ENCODE assay signal across 7 mouse cellular contexts in the genomic region with DNA sequence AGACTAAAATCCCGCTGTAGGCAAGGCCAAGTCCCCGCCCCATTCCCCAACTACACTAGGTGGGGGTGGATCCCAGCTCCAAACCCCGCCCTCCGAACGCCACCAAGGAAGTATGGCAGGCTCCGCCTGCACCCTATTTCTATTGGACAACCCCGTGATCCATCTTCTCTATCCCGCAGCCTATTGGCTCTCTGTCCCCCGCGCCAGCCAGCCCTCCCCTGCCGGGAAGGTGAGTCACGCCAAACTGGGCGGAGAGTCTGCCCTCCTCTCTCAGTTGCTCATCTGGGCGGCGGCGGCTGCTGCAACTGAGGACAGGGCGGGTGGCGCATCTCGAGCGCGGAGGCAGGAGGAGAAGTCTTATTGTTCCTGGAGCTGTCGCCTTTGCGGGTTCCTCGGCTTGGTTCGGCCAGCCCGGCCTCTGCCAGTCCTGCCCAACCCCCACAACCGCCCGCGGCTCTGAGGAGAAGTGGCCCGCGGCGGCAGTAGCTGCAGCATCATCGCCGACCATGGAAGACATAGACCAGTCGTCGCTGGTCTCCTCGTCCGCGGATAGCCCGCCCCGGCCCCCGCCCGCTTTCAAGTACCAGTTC. TPM values are rescaled to one million over a fixed set of nuclear protein-coding genes. Genes with fewer than 3 reads are reported as not detected.
A peak's percentile ranks its signal among the peaks of the same experiment; 100 is the strongest.
DNase-seq lines count a peak whose midpoint lies in the region; ATAC-seq lines count a peak whose summit lies in the region.

TSS of gene Rtn4 (plus strand) at position 265 of the 590 bp plus-strand sequence.

- peak within 1 kb of the TSS; percentile 99 for H3K4me3 ChIP-seq in intestine, embryonic 15.5 days (replicated peaks)
- H3K4me3 ChIP-seq in midbrain, embryonic 10.5 days, result peak within 1 kb of the TSS; percentile 98

- H3K9me3 ChIP-seq in intestine, embryonic 15.5 days, result no peaks in the 10 kb centered on the region
- no peaks in the 10 kb centered on the region for H3K9me3 ChIP-seq in midbrain, embryonic 10.5 days (replicated peaks)

- H3K4me2 ChIP-seq in intestine, embryonic 15.5 days (replicated peaks), result peak within 1 kb of the TSS; percentile 60

- no peaks in the 10 kb centered on the region for H3K27me3 ChIP-seq in intestine, embryonic 15.5 days (replicated peaks)
- no peaks in the 10 kb centered on the region for H3K27me3 ChIP-seq in midbrain, embryonic 10.5 days (ENCODE audit: low read depth, poor library complexity, severe bottlenecking)

- DNase-seq in adrenal gland, adult 2 months, result peak; percentile 99
- peak; percentile 95 for DNase-seq in embryo, embryonic 11.5 days (ENCODE audit: low read depth, low spot score)
- peak; percentile 92 to 97 for DNase-seq in gastrocnemius, postnatal 36 days
- peak; percentile 97 to 99 for DNase-seq in left cerebral cortex, postnatal 25 days (ENCODE audit: low spot score in 2 of 2)
- peak; percentile 96 for DNase-seq in midbrain, embryonic 10.5 days (ENCODE audit: low spot score)
- DNase-seq in right cerebral cortex, postnatal 4 days, result peak; percentile 92

- peak; percentile 97 for ATAC-seq in intestine, embryonic 15.5 days

- intact Hi-C loops in gastrocnemius, postnatal 36 days (cut with DNase I), result loop anchor here (5.0 kb wide), 2 partner anchors 140 to 320 kb away; partner anchors contain the start of gene Ccdc88a
- intact Hi-C loops in left cerebral cortex, postnatal 25 days (cut with DNase I), result loop anchor here (1.0 to 10.0 kb wide), 5 partner anchors 20 to 518 kb away; partner anchors contain the start of genes Ccdc88a, Clhc1, Eml6 and Ppp4r3b

- H3K27ac ChIP-seq in intestine, embryonic 15.5 days, result peak within 1 kb of the TSS; percentile 99
- peak within 1 kb of the TSS; percentile 99 for H3K27ac ChIP-seq in midbrain, embryonic 10.5 days (replicated peaks)

- H3K4me1 ChIP-seq in intestine, embryonic 15.5 days (replicated peaks), result 0 out of 2 replicates have a peak, but pooled peaks cover 2% of the 10 kb centered on the region
- peaks cover 14% of the 10 kb centered on the region for H3K4me1 ChIP-seq in midbrain, embryonic 10.5 days

- peak within 1 kb of the TSS; percentile 98 for H3K9ac ChIP-seq in intestine, embryonic 15.5 days

- WGBS in intestine, embryonic 15.5 days, result under 1% methylated on average over 43 of the region's 43 CpGs
- 0% methylated on average over 43 of the region's 43 CpGs for WGBS in midbrain, embryonic 10.5 days

- H3K36me3 ChIP-seq in intestine, embryonic 15.5 days, result no peaks in the 10 kb centered on the region
- H3K36me3 ChIP-seq in midbrain, embryonic 10.5 days, result peaks cover 21% of the 10 kb centered on the region

RNA-seq across cellular contexts. Expression of gene Rtn4, which starts in this region (rescaled TPM):
- total RNA-seq in adrenal gland, adult 2 months (2021), result 100 to 1,000 TPM; 354 to 360 TPM
- polyA plus RNA-seq in adrenal gland, adult 2 months (2012; rRNA removed), result 271 and 284 TPM in 2 replicates
- total RNA-seq in gastrocnemius, postnatal 36 days (2021), result 100 to 1,000 TPM; 660 to 716 TPM
- polyA plus RNA-seq in intestine, embryonic 15.5 days (2015; fragmentation: Nextera tagmentation; extraction: Ambion mirVana), result 48.8 and 51.0 TPM in 2 replicates
- total RNA-seq in left cerebral cortex, postnatal 25 days (2021), result 100 to 1,000 TPM; 694 to 720 TPM
- 65.8 and 71.1 TPM in 2 replicates for polyA plus RNA-seq in midbrain, embryonic 10.5 days (2016; fragmentation: Nextera tagmentation; extraction: Ambion mirVana)

Comparison
In these comparisons a context has a peak if more than half of its experiments do, and no peak if none do; other contexts are left out.
1. Peak in every context shown above with its lines: DNase-seq, ATAC-seq, H3K4me3 ChIP-seq and H3K27ac ChIP-seq.